Mouse (Mus musculus) lung, embryonic 15.5 days (tissue): ENCODE data around the gene Gnat2. TPM values are rescaled to one million over a fixed set of nuclear protein-coding genes. Genes with fewer than 3 reads are reported as not detected.

Experiments used
- ATAC-seq: fragments of 200-750 bp; cut with Nextera tagmentation; 2 replicates; pipeline ENCODE4 v1.8.0; 2017; ENCODE audit warnings: moderate number of reproducible peaks, borderline replicate concordance; ENCODE audit not compliant: low FRiP score, low TSS enrichment; ENCODE audit errors: extremely low read depth
- H3K27ac ChIP-seq: fragments of 300-500 bp; sonication (generic); 2 replicates; pipeline ENCODE4 v1.5.1; 2015; ENCODE audit warnings: moderate library complexity, mild to moderate bottlenecking, inconsistent platforms
- H3K27me3 ChIP-seq: fragments of 300-500 bp; sonication (generic); 2 replicates; pipeline ENCODE4 v1.6.1; 2015; ENCODE audit warnings: inconsistent platforms
- H3K36me3 ChIP-seq: fragments of 300-500 bp; sonication (generic); 2 replicates; pipeline ENCODE4 v1.6.1; 2015; ENCODE audit warnings: inconsistent platforms
- H3K4me1 ChIP-seq: fragments of 300-500 bp; sonication (generic); 2 replicates; pipeline ENCODE4 v1.6.1; 2015; ENCODE audit warnings: inconsistent platforms
- H3K4me2 ChIP-seq: fragments of 300-500 bp; sonication (generic); 2 replicates; pipeline ENCODE4 v1.6.1; 2015; ENCODE audit warnings: inconsistent platforms, mild to moderate bottlenecking, moderate library complexity
- H3K4me3 ChIP-seq: fragments of 300-500 bp; sonication (generic); 2 replicates; pipeline ENCODE4 v1.5.1; 2015; ENCODE audit warnings: mild to moderate bottlenecking, inconsistent platforms
- H3K9ac ChIP-seq: fragments of 300-500 bp; sonication (generic); 2 replicates; pipeline ENCODE4 v1.6.1; 2015; ENCODE audit warnings: inconsistent platforms
- H3K9me3 ChIP-seq: fragments of 300-500 bp; sonication (generic); 2 replicates; pipeline ENCODE4 v1.6.1; 2016; ENCODE audit warnings: inconsistent platforms
- WGBS: fragments of 180-500 bp; shearing (Covaris S2); methylation state at CpG from one replicate; pipeline ENCODE4 v1.1.7; 2015; 5-methylcytosine and 5-hydroxymethylcytosine counted together
- polyA plus RNA-seq: library from polyadenylated mRNA; unstranded; fragments of >200 nt; fragmentation: Nextera tagmentation; extraction: Ambion mirVana; gene quantifications from 2 replicates; pipeline ENCODE4 v1.2.1, GENCODE M21; 2015

Gene Gnat2
- polyA plus RNA-seq, 1 experiment from 2014 or later = 0.96 TPM

DNA sequence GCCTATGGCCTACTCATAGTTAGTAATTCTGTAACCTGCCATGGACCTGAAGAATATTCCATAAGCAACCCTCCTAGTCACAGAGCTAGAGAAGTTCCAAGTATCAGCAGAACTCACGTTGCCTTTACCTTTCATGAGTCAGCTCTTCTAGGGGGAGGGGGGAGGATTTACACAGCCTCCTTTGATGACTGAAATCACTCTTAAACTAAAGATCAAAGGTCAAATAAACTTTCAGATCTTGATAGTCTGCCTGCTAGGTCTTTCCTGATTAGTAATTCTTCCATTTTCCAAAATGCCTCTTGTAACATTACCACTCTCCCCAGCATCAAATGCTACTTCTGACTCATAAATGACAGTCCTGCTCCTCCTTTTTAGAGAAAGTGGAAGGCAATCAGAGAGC lies 31.5 kb downstream of the Gnat2 start:
- WGBS = 47% methylated on average over 1 of the region's 1 CpGs
- Histone ChIP-seq H3K27me3 (no peaks in the 10 kb centered on the region), H3K36me3 (peaks cover 17% of the 10 kb centered on the region), H3K9ac (no peak overlapping the region), H3K9me3 (no peaks in the 10 kb centered on the region), H3K4me3 (no peak overlapping the region), H3K4me1 (0 out of 2 replicates have a peak, but pooled peaks cover 4% of the 10 kb centered on the region), H3K27ac (no peak overlapping the region), H3K4me2 (no peak overlapping the region)
- no peak for ATAC-seq

DNA sequence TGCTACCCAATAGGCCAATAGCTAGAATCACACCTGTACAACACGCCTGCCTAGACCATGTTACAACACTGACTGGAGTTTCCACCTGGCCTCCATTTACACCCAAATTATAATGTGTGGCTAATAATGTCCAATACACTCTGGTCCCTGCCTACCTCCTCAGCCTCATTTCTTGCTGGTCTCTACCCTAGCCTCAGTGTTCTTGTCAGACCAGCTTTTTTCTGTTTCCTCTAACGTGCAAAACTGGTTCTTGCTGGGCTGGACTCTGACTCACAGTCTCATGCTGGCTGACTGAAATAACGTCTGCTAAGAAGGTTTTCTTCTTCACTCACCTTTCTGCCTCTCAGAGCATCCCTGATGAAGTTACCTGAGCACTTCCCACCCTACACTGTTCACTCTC lies 33.7 kb downstream of the Gnat2 start:
- Histone ChIP-seq H3K36me3 (peaks cover 5% of the 10 kb centered on the region; the same call in 1 of the 2 replicates), H3K27ac (no peak overlapping the region), H3K27me3 (no peaks in the 10 kb centered on the region), H3K4me2 (no peak overlapping the region), H3K4me1 (peaks cover 8% of the 10 kb centered on the region), H3K9me3 (no peaks in the 10 kb centered on the region), H3K4me3 (no peak overlapping the region), H3K9ac (no peak overlapping the region)
- 84% methylated on average over 3 of the region's 3 CpGs for WGBS
- no peak for ATAC-seq

DNA sequence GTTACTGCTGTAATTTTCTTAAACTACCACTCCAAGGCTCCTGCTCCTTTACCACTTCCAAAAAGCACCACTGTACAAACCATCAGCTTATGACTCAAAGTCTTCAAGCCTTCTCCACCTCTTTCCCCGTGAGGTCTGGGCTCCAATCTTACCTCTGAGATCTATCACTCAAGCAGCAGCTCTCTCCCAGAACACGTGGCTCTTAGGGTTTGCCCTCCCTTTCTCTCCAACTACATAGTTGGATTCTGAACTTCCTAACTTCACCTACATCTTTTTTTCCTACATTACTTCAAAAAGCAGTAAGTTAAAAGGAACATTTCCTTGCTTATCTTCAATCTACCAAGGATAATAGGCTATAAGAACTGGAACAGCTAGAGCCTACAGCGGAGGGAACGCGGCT lies 35.9 kb downstream of the Gnat2 start:
- no peak overlapping the region for H3K4me3 ChIP-seq
- peaks cover 23% of the 10 kb centered on the region for H3K4me1 ChIP-seq
- H3K9me3 ChIP-seq = no peaks in the 10 kb centered on the region
- H3K27ac ChIP-seq = no peak overlapping the region
- no peaks in the 10 kb centered on the region for H3K27me3 ChIP-seq
- no peak overlapping the region for H3K4me2 ChIP-seq
- no peak for ATAC-seq
- H3K9ac ChIP-seq = no peak overlapping the region
- H3K36me3 ChIP-seq = no peaks in the 10 kb centered on the region
- 68% methylated on average over 5 of the region's 5 CpGs for WGBS

DNA sequence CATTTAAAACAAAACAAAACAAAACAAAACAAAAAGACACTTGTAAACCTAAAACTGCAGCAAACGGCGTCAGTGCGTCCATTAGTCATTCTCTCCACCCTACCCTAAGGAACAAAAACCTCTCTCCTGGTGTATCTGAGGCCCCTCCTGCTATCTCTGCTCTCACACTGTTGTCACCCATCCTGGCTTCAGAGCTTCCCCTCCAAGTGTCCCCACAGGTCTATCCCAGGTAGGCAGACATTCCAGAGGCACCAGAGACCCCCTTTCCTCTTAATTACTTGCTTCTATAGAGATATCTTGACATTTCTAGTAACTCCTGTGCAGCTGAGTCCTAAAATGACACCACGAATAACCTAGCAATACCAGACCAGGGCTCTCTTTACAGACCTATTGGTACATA lies 36.8 kb downstream of the Gnat2 start:
- no peak overlapping the region for H3K4me3 ChIP-seq
- H3K4me2 ChIP-seq = no peak overlapping the region
- H3K27me3 ChIP-seq = no peaks in the 10 kb centered on the region
- H3K36me3 ChIP-seq = no peaks in the 10 kb centered on the region
- no peaks in the 10 kb centered on the region for H3K9me3 ChIP-seq
- H3K27ac ChIP-seq = no peak overlapping the region
- WGBS = 87% methylated on average over 4 of the region's 4 CpGs
- ATAC-seq = no peak
- no peak overlapping the region for H3K9ac ChIP-seq
- H3K4me1 ChIP-seq = peaks cover 23% of the 10 kb centered on the region

DNA sequence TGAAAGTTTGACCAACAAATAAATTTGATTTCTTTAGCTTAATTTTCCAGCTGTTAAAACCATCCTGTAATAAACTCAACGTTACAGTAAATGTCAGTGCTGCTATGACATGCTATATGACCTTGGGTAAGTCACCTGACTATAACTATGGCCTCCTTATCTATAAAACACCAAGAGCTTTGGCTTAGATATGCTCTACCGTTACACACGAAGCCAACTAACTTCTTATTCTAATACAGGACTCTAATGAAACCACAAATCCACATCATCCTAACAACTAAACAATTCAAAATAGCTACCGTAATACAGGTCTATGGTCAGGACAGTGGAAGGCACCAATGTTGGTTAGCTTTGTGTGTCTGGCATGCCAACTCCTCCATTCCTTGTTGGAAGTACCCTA lies 37.2 kb downstream of the Gnat2 start:
- Histone ChIP-seq H3K9ac (no peak overlapping the region), H3K27ac (no peak overlapping the region), H3K4me1 (peaks cover 23% of the 10 kb centered on the region), H3K9me3 (no peaks in the 10 kb centered on the region), H3K4me3 (no peak overlapping the region), H3K27me3 (no peaks in the 10 kb centered on the region), H3K36me3 (no peaks in the 10 kb centered on the region), H3K4me2 (no peak overlapping the region)
- 86% methylated on average over 4 of the region's 4 CpGs for WGBS
- ATAC-seq = no peak

DNA sequence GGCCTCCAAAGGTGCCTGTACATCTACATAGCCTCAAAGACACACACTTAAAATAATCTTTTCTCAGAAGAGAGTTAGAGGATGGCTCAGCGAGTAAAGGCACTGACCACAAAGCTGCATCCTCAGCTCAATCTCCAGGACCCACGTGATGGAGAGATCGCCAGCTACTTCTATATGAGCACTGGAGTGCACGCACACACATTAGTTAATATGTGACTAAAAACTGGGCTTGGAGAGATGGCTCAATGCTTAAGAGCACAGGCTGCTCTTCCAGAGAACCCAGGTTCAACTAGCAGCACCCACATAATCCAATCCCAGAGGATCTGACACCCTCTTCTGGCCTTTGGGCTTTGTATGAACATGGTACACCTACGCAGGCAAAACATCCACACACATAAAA lies 38.6 kb downstream of the Gnat2 start:
- Histone ChIP-seq H3K27ac (no peak overlapping the region), H3K9me3 (no peaks in the 10 kb centered on the region), H3K36me3 (no peaks in the 10 kb centered on the region), H3K4me1 (peaks cover 23% of the 10 kb centered on the region), H3K4me3 (no peak overlapping the region), H3K27me3 (no peaks in the 10 kb centered on the region), H3K9ac (no peak overlapping the region), H3K4me2 (no peak overlapping the region)
- no peak for ATAC-seq
- WGBS = 74% methylated on average over 5 of the region's 5 CpGs

DNA sequence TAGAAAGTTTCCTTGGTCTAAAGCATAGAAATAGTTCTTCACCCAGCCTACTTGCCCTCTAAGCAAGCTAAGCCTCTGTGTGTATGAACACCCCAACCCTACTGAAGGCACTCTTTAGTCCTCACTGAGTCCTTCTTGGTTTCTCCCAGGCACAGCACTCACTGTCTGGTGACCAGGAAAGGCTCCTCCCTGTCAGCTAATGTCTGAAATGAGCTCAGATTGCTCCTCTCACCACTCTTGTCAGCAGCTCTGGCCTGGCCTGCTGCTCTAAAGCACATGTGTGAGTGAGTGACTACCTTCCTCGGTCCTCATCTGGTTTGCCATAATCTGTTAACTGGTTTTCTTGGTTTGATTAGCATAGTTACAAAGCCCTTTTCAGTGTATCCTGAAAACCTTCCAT lies 39.2 kb downstream of the Gnat2 start:
- 62% methylated on average over 1 of the region's 1 CpGs for WGBS
- Histone ChIP-seq H3K27ac (peak overlapping the region; percentile 3; the same call in 1 of the 2 replicates), H3K4me3 (no peak overlapping the region), H3K27me3 (no peaks in the 10 kb centered on the region), H3K4me2 (no peak overlapping the region), H3K36me3 (0 out of 2 replicates have a peak, but pooled peaks cover 1% of the 10 kb centered on the region), H3K9me3 (no peaks in the 10 kb centered on the region), H3K4me1 (peaks cover 23% of the 10 kb centered on the region), H3K9ac (no peak overlapping the region)
- no peak for ATAC-seq

DNA sequence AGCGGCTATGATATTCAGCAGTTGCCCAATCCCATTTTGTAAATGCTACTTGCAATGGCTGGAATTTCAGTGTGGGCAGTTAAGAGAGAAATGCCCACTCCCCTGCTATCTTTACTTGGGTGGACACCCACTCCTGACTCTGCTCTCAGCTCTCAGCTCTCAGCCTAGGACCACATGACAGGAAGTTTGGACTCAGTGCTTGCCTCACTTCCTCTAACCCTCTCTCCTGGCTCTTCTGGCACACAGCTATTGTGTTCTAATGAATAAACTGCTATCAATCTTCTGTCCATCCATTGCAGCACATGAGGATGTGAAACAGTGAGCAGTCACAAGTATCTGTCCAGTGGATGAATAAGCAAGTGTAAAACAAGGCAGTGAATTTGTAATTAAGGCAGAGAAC lies 39.9 kb downstream of the Gnat2 start:
- H3K4me3 ChIP-seq = no peak overlapping the region
- peaks cover 23% of the 10 kb centered on the region for H3K4me1 ChIP-seq
- 70% methylated on average over 1 of the region's 1 CpGs for WGBS
- H3K4me2 ChIP-seq = no peak overlapping the region
- H3K9me3 ChIP-seq = no peaks in the 10 kb centered on the region
- peak overlapping the region; percentile 3; the same call in 1 of the 2 replicates for H3K27ac ChIP-seq
- no peak for ATAC-seq
- H3K27me3 ChIP-seq = no peaks in the 10 kb centered on the region
- no peak overlapping the region for H3K9ac ChIP-seq
- H3K36me3 ChIP-seq = 0 out of 2 replicates have a peak, but pooled peaks cover 5% of the 10 kb centered on the region

DNA sequence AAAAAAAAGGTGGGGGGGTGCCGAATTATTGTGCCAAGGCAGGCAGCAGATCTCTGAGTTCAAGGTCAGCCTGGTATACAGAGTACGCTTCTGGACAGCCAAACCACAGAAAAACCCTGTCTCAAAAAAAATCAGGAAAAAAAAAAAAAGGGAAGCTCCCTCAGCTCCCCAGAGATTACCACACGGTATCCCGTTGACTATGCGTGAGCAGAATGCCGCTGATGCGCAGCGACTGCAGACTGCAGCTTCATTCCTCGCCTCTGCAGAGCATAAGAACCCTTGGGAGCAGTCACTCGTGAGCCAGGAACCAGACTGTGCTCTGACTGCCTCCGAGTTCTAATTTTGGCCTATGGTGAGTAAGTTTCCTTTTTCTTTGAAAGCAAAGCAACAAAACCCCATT lies 42.1 kb downstream of the Gnat2 start:
- no peak overlapping the region for H3K4me2 ChIP-seq
- no peak for ATAC-seq
- no peaks in the 10 kb centered on the region for H3K27me3 ChIP-seq
- no peak overlapping the region for H3K27ac ChIP-seq
- 80% methylated on average over 11 of the region's 11 CpGs for WGBS
- no peak overlapping the region for H3K9ac ChIP-seq
- H3K4me3 ChIP-seq = no peak overlapping the region
- peaks cover 18% of the 10 kb centered on the region for H3K4me1 ChIP-seq
- no peaks in the 10 kb centered on the region for H3K9me3 ChIP-seq
- H3K36me3 ChIP-seq = 0 out of 2 replicates have a peak, but pooled peaks cover 5% of the 10 kb centered on the region

DNA sequence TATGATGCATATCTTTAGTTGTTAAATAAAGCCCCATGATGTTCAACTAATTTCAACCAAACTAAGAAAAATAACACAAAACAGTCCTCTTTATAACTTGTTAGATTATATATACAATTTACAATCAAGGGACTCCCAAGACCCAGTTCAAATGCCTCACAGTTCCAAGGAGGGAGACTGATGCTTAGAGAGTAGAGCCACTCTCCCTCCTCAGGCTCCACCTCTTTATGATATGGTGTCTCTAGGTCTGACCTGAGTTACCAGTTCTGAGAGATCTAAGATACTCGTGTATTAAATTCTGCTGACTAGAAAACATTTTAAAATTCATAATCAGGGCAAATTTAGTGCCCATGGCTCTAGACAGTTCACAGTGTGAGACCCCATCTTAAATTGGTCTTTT lies 46.5 kb downstream of the Gnat2 start:
- WGBS = 76% methylated on average over 1 of the region's 1 CpGs
- Histone ChIP-seq H3K9me3 (no peaks in the 10 kb centered on the region), H3K4me1 (peaks cover 3% of the 10 kb centered on the region), H3K36me3 (peaks cover 12% of the 10 kb centered on the region; the same call in 1 of the 2 replicates), H3K27me3 (no peaks in the 10 kb centered on the region), H3K4me3 (no peak overlapping the region), H3K9ac (no peak overlapping the region), H3K27ac (no peak overlapping the region), H3K4me2 (no peak overlapping the region)
- ATAC-seq = no peak

DNA sequence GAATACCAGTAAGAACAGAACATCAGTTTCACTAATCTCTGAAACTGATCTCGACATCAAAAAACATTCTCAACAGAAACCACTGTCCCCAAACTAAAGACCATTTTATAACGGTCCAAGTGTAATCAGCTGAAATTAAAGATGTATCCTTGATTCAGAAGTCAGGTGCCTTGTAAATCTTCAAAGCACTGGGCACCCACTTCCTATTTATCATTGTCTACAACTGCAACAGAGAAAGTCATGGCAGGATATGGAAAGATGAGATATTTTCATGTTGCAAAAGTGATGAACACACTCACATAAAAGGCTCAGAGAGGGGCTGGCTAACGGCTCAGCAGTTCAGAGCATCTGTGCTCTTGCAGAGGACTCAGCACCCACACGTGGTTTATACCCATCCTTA lies 48.2 kb downstream of the Gnat2 start:
- peaks cover 12% of the 10 kb centered on the region; the same call in 1 of the 2 replicates for H3K36me3 ChIP-seq
- no peak overlapping the region for H3K9ac ChIP-seq
- ATAC-seq = no peak
- peaks cover 13% of the 10 kb centered on the region for H3K4me1 ChIP-seq
- no peak overlapping the region for H3K4me3 ChIP-seq
- no peak overlapping the region for H3K4me2 ChIP-seq
- H3K27ac ChIP-seq = no peak overlapping the region
- 73% methylated on average over 4 of the region's 4 CpGs for WGBS
- no peaks in the 10 kb centered on the region for H3K9me3 ChIP-seq
- no peaks in the 10 kb centered on the region for H3K27me3 ChIP-seq

DNA sequence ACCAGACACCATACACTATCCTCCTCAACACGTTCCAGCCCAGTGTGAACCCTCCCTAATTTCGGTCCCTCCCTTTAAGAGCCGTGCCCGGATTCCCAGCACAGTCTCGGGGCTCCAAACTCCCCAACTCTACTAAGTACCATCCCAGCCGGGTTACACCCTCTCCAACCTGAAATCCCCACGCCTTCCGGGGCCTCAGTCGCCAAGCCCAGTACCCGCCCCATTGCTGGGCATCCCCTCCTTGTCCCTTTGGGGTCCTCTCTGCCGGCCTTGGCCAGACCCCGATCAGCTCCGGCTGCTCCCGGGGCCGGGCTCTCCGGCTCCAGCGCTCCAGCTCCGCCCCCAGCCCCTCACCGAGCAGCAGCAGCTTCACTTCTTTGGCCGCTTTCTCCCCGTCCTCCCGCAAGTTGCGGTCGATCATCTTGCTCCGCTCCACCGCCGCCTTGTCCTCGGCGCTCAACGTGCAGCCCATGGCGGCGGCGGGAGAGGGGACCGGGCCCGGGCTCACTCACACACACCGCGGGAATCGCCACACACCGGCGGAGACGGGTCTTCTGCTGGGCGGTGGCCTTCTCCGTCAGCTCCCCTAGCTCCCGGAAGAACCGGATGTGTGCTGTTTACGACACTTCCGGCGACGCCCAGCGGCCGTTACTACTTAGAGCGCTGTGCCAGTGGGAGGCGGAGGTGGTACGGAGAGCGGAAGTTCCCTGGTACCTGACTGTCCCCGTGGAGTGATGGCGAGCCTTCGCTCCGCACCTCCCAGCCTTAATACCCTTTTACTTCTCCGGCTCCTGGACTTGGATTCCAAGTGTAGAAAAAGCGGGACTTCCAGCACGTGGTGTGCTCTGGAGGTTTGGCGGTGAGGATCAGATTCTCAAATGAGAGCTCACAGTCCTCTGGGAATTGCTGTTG lies 53.2 kb downstream of the Gnat2 start, which contains the start of gene Gnai3:
Gnai3 (minus strand) TSS at position 613 of the 912 bp plus-strand sequence.
- H3K4me1 ChIP-seq = peaks cover 25% of the 10 kb centered on the region
- ATAC-seq = peak; percentile 94
- peak within 1 kb of the TSS; percentile 94 for H3K27ac ChIP-seq
- peak within 1 kb of the TSS; percentile 83 for H3K4me2 ChIP-seq
- H3K9me3 ChIP-seq = no peaks in the 10 kb centered on the region
- H3K4me3 ChIP-seq = peak within 1 kb of the TSS; percentile 94
- H3K9ac ChIP-seq = peak within 1 kb of the TSS; percentile 92
- no peaks in the 10 kb centered on the region for H3K36me3 ChIP-seq
- under 1% methylated on average over 63 of the region's 63 CpGs for WGBS
- H3K27me3 ChIP-seq = no peaks in the 10 kb centered on the region
